Mouse (Mus musculus): ENCODE results near the gene Mapk10.

DNA sequence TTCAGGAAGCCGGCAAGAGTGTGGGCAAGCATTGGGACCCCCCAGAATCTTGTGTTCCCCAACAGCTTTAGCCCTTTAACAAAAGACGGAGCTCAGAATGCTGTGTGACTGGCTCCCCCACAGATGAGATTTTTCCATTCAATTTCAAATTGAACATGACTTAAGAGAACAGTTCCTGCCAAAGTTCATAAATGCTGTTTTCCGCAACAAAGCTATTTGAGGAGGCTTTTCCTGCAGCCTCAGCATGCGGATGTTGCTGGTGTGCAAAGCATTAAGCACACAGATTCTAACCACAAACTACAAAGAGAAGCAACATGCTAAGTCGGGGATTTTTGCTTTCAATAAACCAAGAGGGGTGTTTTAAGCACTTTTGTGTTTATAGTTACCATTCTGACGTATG lies 281.0 kb downstream of the Mapk10 start:
- TF ChIP-seq POLR2A (IDR thresholded peaks at IDR 0.05; ENCODE audit: low read depth, low read length) (no peak), CTCF (IDR thresholded peaks at IDR 0.05; ENCODE audit: extremely low read depth, insufficient read length, insufficient replicate concordance, low read depth, low read length) (no peak)

Data from small intestine, adult 2 months (tissue).